In genomic region chr9:102719936-102720566, GRCm38 (mm10) we compare ENCODE assay signal across 8 mouse cellular contexts. TPM values are rescaled to one million over a fixed set of nuclear protein-coding genes. Genes with fewer than 3 reads are reported as not detected.
DNase-seq lines count a peak whose midpoint lies in the region; ATAC-seq and TF ChIP-seq lines count a peak whose summit lies in the region.

No protein-coding gene starts in this region.

- H3K9ac ChIP-seq in lung, postnatal 0 days (replicated peaks; ENCODE audit: low read depth) = peak overlapping the region; percentile 100
- peak overlapping the region; percentile 99 for H3K9ac ChIP-seq in heart, embryonic 13.5 days
- H3K9ac ChIP-seq in limb, embryonic 11.5 days (ENCODE audit: low read length) = no peak overlapping the region
- peak overlapping the region; percentile 91 for H3K9ac ChIP-seq in stomach, embryonic 14.5 days (replicated peaks; ENCODE audit: low read depth, low read length)

- WGBS in lung, postnatal 0 days = 27% methylated on average over 16 of the region's 17 CpGs
- 43% methylated on average over 17 of the region's 17 CpGs for WGBS in heart, embryonic 13.5 days
- WGBS in limb, embryonic 11.5 days = 85% methylated on average over 17 of the region's 17 CpGs
- 46% methylated on average over 17 of the region's 17 CpGs for WGBS in stomach, embryonic 14.5 days

- H3K4me1 ChIP-seq in lung, postnatal 0 days (ENCODE audit: insufficient read depth, low read depth, low read length) = peaks cover 40% of the 10 kb centered on the region; the same call in 1 of the 2 replicates
- H3K4me1 ChIP-seq in heart, embryonic 13.5 days = peaks cover 77% of the 10 kb centered on the region
- peaks cover 60% of the 10 kb centered on the region for H3K4me1 ChIP-seq in limb, embryonic 11.5 days (ENCODE audit: control insufficient read depth, insufficient read depth, low read length)
- H3K4me1 ChIP-seq in stomach, embryonic 14.5 days (ENCODE audit: control insufficient read depth, insufficient read depth, low read length) = peaks cover 64% of the 10 kb centered on the region

- H3K9me3 ChIP-seq in lung, postnatal 0 days (ENCODE audit: low read length) = no peaks in the 10 kb centered on the region
- no peaks in the 10 kb centered on the region for H3K9me3 ChIP-seq in heart, embryonic 13.5 days
- H3K9me3 ChIP-seq in limb, embryonic 11.5 days (ENCODE audit: control insufficient read depth, low read length) = no peaks in the 10 kb centered on the region
- H3K9me3 ChIP-seq in stomach, embryonic 14.5 days (ENCODE audit: control insufficient read depth, low read depth, low read length) = no peaks in the 10 kb centered on the region

- no peak for TF ChIP-seq EP300 in lung, postnatal 0 days (IDR thresholded peaks at IDR 0.05)

- peak overlapping the region; percentile 27 for H3K27ac ChIP-seq in lung, postnatal 0 days (ENCODE audit: low read length)
- H3K27ac ChIP-seq in heart, embryonic 13.5 days (replicated peaks) = peak overlapping the region; percentile 99
- H3K27ac ChIP-seq in limb, embryonic 11.5 days (replicated peaks; ENCODE audit: low read depth, low read length) = no peak overlapping the region
- H3K27ac ChIP-seq in stomach, embryonic 14.5 days (ENCODE audit: low read length) = peak overlapping the region; percentile 98; the same call in 1 of the 2 replicates

- H3K4me3 ChIP-seq in lung, postnatal 0 days (ENCODE audit: low read depth, low read length) = peak overlapping the region; percentile 92
- peak overlapping the region; percentile 92 for H3K4me3 ChIP-seq in heart, embryonic 13.5 days
- peak overlapping the region; percentile 90 for H3K4me3 ChIP-seq in limb, embryonic 11.5 days (ENCODE audit: low read depth, low read length)
- peak overlapping the region; percentile 85 for H3K4me3 ChIP-seq in stomach, embryonic 14.5 days (ENCODE audit: low read depth, low read length)

- ATAC-seq in lung, postnatal 0 days = no peak
- no peak for ATAC-seq in heart, embryonic 13.5 days (ENCODE audit: extremely low read depth, insufficient number of reproducible peaks, low FRiP score, low TSS enrichment)
- ATAC-seq in limb, embryonic 11.5 days (ENCODE audit: insufficient number of reproducible peaks, low FRiP score, low TSS enrichment, low read depth) = no peak
- ATAC-seq in stomach, embryonic 14.5 days (ENCODE audit: insufficient number of reproducible peaks, insufficient read depth, low FRiP score, low read depth) = no peak
- no peak for ATAC-seq in erythroid progenitor cell, adult 5-6 weeks (replicated peaks; ENCODE audit: low FRiP score, poor library complexity, severe bottlenecking)

- peaks cover 44% of the 10 kb centered on the region for H3K36me3 ChIP-seq in lung, postnatal 0 days (ENCODE audit: insufficient read depth, low read length)
- peaks cover 53% of the 10 kb centered on the region for H3K36me3 ChIP-seq in heart, embryonic 13.5 days
- H3K36me3 ChIP-seq in limb, embryonic 11.5 days (ENCODE audit: control insufficient read depth, insufficient read depth, low read length) = peaks cover 24% of the 10 kb centered on the region
- H3K36me3 ChIP-seq in stomach, embryonic 14.5 days (ENCODE audit: control insufficient read depth, insufficient read depth, low read length) = peaks cover 46% of the 10 kb centered on the region

- peak overlapping the region; percentile 72 for H3K4me2 ChIP-seq in lung, postnatal 0 days (replicated peaks; ENCODE audit: low read depth, low read length)
- H3K4me2 ChIP-seq in heart, embryonic 13.5 days = peak overlapping the region; percentile 90
- H3K4me2 ChIP-seq in limb, embryonic 11.5 days (ENCODE audit: low read depth, severe bottlenecking) = peak overlapping the region; percentile 79
- peak overlapping the region; percentile 80 for H3K4me2 ChIP-seq in stomach, embryonic 14.5 days (replicated peaks; ENCODE audit: low read depth, low read length)

- no peak for DNase-seq in lung, postnatal 0 days (ENCODE audit: low spot score)
- no peak for DNase-seq in lung, adult 18-20 months
- DNase-seq in limb, embryonic 11.5 days (ENCODE audit: low spot score) = no peak
- no peak for DNase-seq in cerebellum, adult 11-12 months
- no peak for DNase-seq in cerebellum, postnatal 36 days

- no peaks in the 10 kb centered on the region for H3K27me3 ChIP-seq in lung, postnatal 0 days (replicated peaks; ENCODE audit: insufficient read depth, low read length)
- H3K27me3 ChIP-seq in heart, embryonic 13.5 days (replicated peaks) = no peaks in the 10 kb centered on the region
- no peaks in the 10 kb centered on the region for H3K27me3 ChIP-seq in limb, embryonic 11.5 days (ENCODE audit: control insufficient read depth, insufficient read depth, low read length)
- no peaks in the 10 kb centered on the region for H3K27me3 ChIP-seq in stomach, embryonic 14.5 days (ENCODE audit: control insufficient read depth, insufficient read depth, low read length)

- TF ChIP-seq CTCF in lung, postnatal 0 days (IDR thresholded peaks at IDR 0.05) = no peak

RNA-seq across cellular contexts. Expression of gene Amotl2, which starts 3.6 kb away (rescaled TPM):
- 50.3 and 56.3 TPM in 2 replicates for polyA plus RNA-seq in lung, postnatal 0 days (2015; fragmentation: Nextera tagmentation; extraction: Ambion mirVana)
- 35.9 and 36.6 TPM in 2 replicates for polyA plus RNA-seq in heart, embryonic 13.5 days (2015; fragmentation: Nextera tagmentation; extraction: Ambion mirVana)
- polyA plus RNA-seq in limb, embryonic 11.5 days (2014; fragmentation: Nextera tagmentation; extraction: Ambion mirVana) = 34.3 and 40.6 TPM in 2 replicates
- polyA plus RNA-seq in stomach, embryonic 14.5 days (2014; fragmentation: Nextera tagmentation; extraction: Ambion mirVana) = 22.1 and 28.9 TPM in 2 replicates
- total RNA-seq in erythroid progenitor cell, adult 5-6 weeks (2015; ENCODE audit: low replicate concordance) = not detected in 2 replicates
- 0.39 and 11.4 TPM in 2 replicates for total RNA-seq in erythroid progenitor cell, adult 5-6 weeks (2017; ENCODE audit: low replicate concordance)
